In genomic region chr8:111746582-111747465, GRCm38 (mm10) we compare ENCODE assay signal across 11 mouse cellular contexts. TPM values are rescaled to one million over a fixed set of nuclear protein-coding genes. Genes with fewer than 3 reads are reported as not detected.
DNase-seq lines count a peak whose midpoint lies in the region; ATAC-seq and TF ChIP-seq lines count a peak whose summit lies in the region.
"Had no signal": no experiment of that assay in that cellular context is flagged by ENCODE, and none has a peak within 500 bp of the region (broad histone marks: within the 10 kb centered on the region; RNA-seq: fewer than 3 reads in every experiment).

No protein-coding gene starts in this region.

- H3K36me3 ChIP-seq in forebrain, embryonic 15.5 days = no peaks in the 10 kb centered on the region
- H3K36me3 ChIP-seq in forebrain, embryonic 16.5 days (ENCODE audit: control insufficient read depth, insufficient read depth) = no peaks in the 10 kb centered on the region
- no peaks in the 10 kb centered on the region for H3K36me3 ChIP-seq in liver, postnatal 0 days (replicated peaks; ENCODE audit: insufficient read depth, low read length)
- H3K36me3 ChIP-seq in liver, embryonic 12.5 days = no peaks in the 10 kb centered on the region
- H3K36me3 ChIP-seq in stomach, postnatal 0 days (ENCODE audit: control insufficient read depth, insufficient read depth, low read length) = no peaks in the 10 kb centered on the region

- H3K4me3 ChIP-seq in forebrain, embryonic 15.5 days = no peak overlapping the region
- H3K4me3 ChIP-seq in forebrain, embryonic 16.5 days (replicated peaks; ENCODE audit: low read length) = no peak overlapping the region
- no peak overlapping the region for H3K4me3 ChIP-seq in liver, postnatal 0 days (ENCODE audit: low read depth, low read length)
- no peak overlapping the region for H3K4me3 ChIP-seq in liver, embryonic 12.5 days
- H3K4me3 ChIP-seq in stomach, postnatal 0 days (ENCODE audit: low read depth, low read length) = no peak overlapping the region

- no peaks in the 10 kb centered on the region for H3K9me3 ChIP-seq in forebrain, embryonic 15.5 days
- H3K9me3 ChIP-seq in forebrain, embryonic 16.5 days (ENCODE audit: control insufficient read depth, low read length) = no peaks in the 10 kb centered on the region
- H3K9me3 ChIP-seq in liver, postnatal 0 days (ENCODE audit: low read length) = no peaks in the 10 kb centered on the region
- H3K9me3 ChIP-seq in liver, embryonic 12.5 days (replicated peaks) = no peaks in the 10 kb centered on the region
- H3K9me3 ChIP-seq in stomach, postnatal 0 days (ENCODE audit: control insufficient read depth, low read length) = no peaks in the 10 kb centered on the region

- H3K4me2 ChIP-seq in forebrain, embryonic 15.5 days (replicated peaks) = no peak overlapping the region
- no peak overlapping the region for H3K4me2 ChIP-seq in forebrain, embryonic 16.5 days (ENCODE audit: low read length)
- H3K4me2 ChIP-seq in liver, postnatal 0 days (ENCODE audit: low read depth, low read length) = no peak overlapping the region
- H3K4me2 ChIP-seq in liver, embryonic 12.5 days = no peak overlapping the region; the same call in 1 of the 2 replicates
- H3K4me2 ChIP-seq in stomach, postnatal 0 days (replicated peaks; ENCODE audit: low read depth) = no peak overlapping the region

- peak; percentile 44 for DNase-seq in liver, postnatal 0 days
- DNase-seq in adrenal gland, postnatal 36 days = peak; percentile 71 to 76
- DNase-seq in stomach, postnatal 0 days (ENCODE audit: low spot score) = peak; percentile 66
- DNase-seq in cerebellum, adult 18-20 months = no peak

- no peak for TF ChIP-seq CTCF in liver, postnatal 0 days (IDR thresholded peaks at IDR 0.05; ENCODE audit: low read depth)
- no peak for TF ChIP-seq CTCF in stomach, postnatal 0 days (IDR thresholded peaks at IDR 0.05; ENCODE audit: low read depth)

- no peaks in the 10 kb centered on the region for H3K27me3 ChIP-seq in forebrain, embryonic 15.5 days
- no peaks in the 10 kb centered on the region for H3K27me3 ChIP-seq in forebrain, embryonic 16.5 days (replicated peaks; ENCODE audit: control insufficient read depth, insufficient read depth, low read length)
- H3K27me3 ChIP-seq in liver, postnatal 0 days (ENCODE audit: insufficient read depth, low read length) = peaks cover 37% of the 10 kb centered on the region
- peaks cover 53% of the 10 kb centered on the region for H3K27me3 ChIP-seq in liver, embryonic 12.5 days (replicated peaks)
- H3K27me3 ChIP-seq in stomach, postnatal 0 days (ENCODE audit: control insufficient read depth, insufficient read depth, low read length) = no peaks in the 10 kb centered on the region

- 81% methylated on average over 13 of the region's 13 CpGs for WGBS in forebrain, embryonic 15.5 days
- 81% methylated on average over 13 of the region's 13 CpGs for WGBS in forebrain, embryonic 16.5 days
- 32% methylated on average over 13 of the region's 13 CpGs for WGBS in liver, postnatal 0 days (ENCODE audit: insufficient replicate concordance)
- WGBS in liver, embryonic 12.5 days (ENCODE audit: insufficient replicate concordance) = 49% methylated on average over 13 of the region's 13 CpGs
- 57% methylated on average over 13 of the region's 13 CpGs for WGBS in stomach, postnatal 0 days

- H3K27ac ChIP-seq in forebrain, embryonic 15.5 days (replicated peaks) = peak overlapping the region; percentile 72; the same call in 1 of the 2 replicates
- H3K27ac ChIP-seq in forebrain, embryonic 16.5 days (ENCODE audit: low read length) = no peak overlapping the region
- peak overlapping the region; percentile 82; the same call in 1 of the 2 replicates for H3K27ac ChIP-seq in liver, postnatal 0 days (ENCODE audit: low read depth)
- H3K27ac ChIP-seq in liver, embryonic 12.5 days = no peak overlapping the region
- H3K27ac ChIP-seq in stomach, postnatal 0 days (replicated peaks) = peak overlapping the region; percentile 90
- H3K27ac ChIP-seq: macrophage had no signal

- H3K4me1 ChIP-seq in forebrain, embryonic 15.5 days = peaks cover 34% of the 10 kb centered on the region
- H3K4me1 ChIP-seq in forebrain, embryonic 16.5 days (replicated peaks; ENCODE audit: control insufficient read depth, insufficient read depth, low read length) = peaks cover 33% of the 10 kb centered on the region
- peaks cover 23% of the 10 kb centered on the region for H3K4me1 ChIP-seq in liver, postnatal 0 days (ENCODE audit: insufficient read depth)
- H3K4me1 ChIP-seq in liver, embryonic 12.5 days = peaks cover 44% of the 10 kb centered on the region
- peaks cover 11% of the 10 kb centered on the region for H3K4me1 ChIP-seq in stomach, postnatal 0 days (replicated peaks; ENCODE audit: control insufficient read depth, insufficient read depth)

- no peak for ATAC-seq in forebrain, embryonic 15.5 days (replicated peaks)
- no peak for ATAC-seq in forebrain, embryonic 16.5 days
- ATAC-seq in liver, postnatal 0 days = no peak
- ATAC-seq in liver, embryonic 12.5 days = no peak
- peak; percentile 36; the same call in 1 of the 2 replicates for ATAC-seq in stomach, postnatal 0 days (ENCODE audit: low FRiP score, low TSS enrichment)
- no peak for ATAC-seq in cerebellum, adult (ENCODE audit: insufficient number of reproducible peaks, low FRiP score, low TSS enrichment)

- no peak overlapping the region for H3K9ac ChIP-seq in forebrain, embryonic 15.5 days (replicated peaks)
- H3K9ac ChIP-seq in forebrain, embryonic 16.5 days (replicated peaks; ENCODE audit: low read depth, low read length) = no peak overlapping the region
- H3K9ac ChIP-seq in liver, postnatal 0 days (replicated peaks) = no peak overlapping the region
- H3K9ac ChIP-seq in liver, embryonic 12.5 days = no peak overlapping the region
- H3K9ac ChIP-seq in stomach, postnatal 0 days (ENCODE audit: low read length) = no peak overlapping the region

- TF ChIP-seq EP300 in liver, postnatal 0 days (IDR thresholded peaks at IDR 0.05; ENCODE audit: low read depth) = no peak
- TF ChIP-seq EP300 in stomach, postnatal 0 days (optimal IDR thresholded peaks at IDR 0.05) = no peak

RNA-seq across cellular contexts. Expression of gene Bcar1, which starts 3.2 kb away (rescaled TPM):
- polyA plus RNA-seq in forebrain, embryonic 15.5 days (2015; fragmentation: Nextera tagmentation; extraction: Ambion mirVana) = 51.8 and 55.1 TPM in 2 replicates
- polyA plus RNA-seq in forebrain, embryonic 16.5 days (2015; fragmentation: Nextera tagmentation; extraction: Ambion mirVana) = 45.9 and 52.5 TPM in 2 replicates
- polyA plus RNA-seq in liver, postnatal 0 days (2015; fragmentation: Nextera tagmentation; extraction: Ambion mirVana) = 9.9 and 11.6 TPM in 2 replicates
- polyA plus RNA-seq in liver, embryonic 12.5 days (2016; fragmentation: Nextera tagmentation; extraction: Ambion mirVana) = 9.5 and 10.3 TPM in 2 replicates
- total RNA-seq in adrenal gland, postnatal 36 days (2021) = 10 to 100 TPM; 68.5 to 75.7 TPM
- polyA plus RNA-seq in stomach, postnatal 0 days (2015; fragmentation: Nextera tagmentation; extraction: Ambion mirVana) = 22.6 and 27.4 TPM in 2 replicates

RNA-seq across cellular contexts. Expression of gene Ctrb1, which starts 56.0 kb away (rescaled TPM):
- polyA plus RNA-seq in forebrain, embryonic 15.5 days (2015; fragmentation: Nextera tagmentation; extraction: Ambion mirVana) = not detected in 2 replicates
- not detected in 2 replicates for polyA plus RNA-seq in forebrain, embryonic 16.5 days (2015; fragmentation: Nextera tagmentation; extraction: Ambion mirVana)
- 0.13 and 38.9 TPM in 2 replicates for polyA plus RNA-seq in liver, postnatal 0 days (2015; fragmentation: Nextera tagmentation; extraction: Ambion mirVana)
- polyA plus RNA-seq in liver, embryonic 12.5 days (2016; fragmentation: Nextera tagmentation; extraction: Ambion mirVana) = not detected in 2 replicates
- total RNA-seq in adrenal gland, postnatal 36 days (2021) = under 1 TPM in 1 of 2 experiments, not detected in 1; 0.36 TPM
- polyA plus RNA-seq in stomach, postnatal 0 days (2015; fragmentation: Nextera tagmentation; extraction: Ambion mirVana) = 20.2 and 24.1 TPM in 2 replicates
- total RNA-seq: CH12.LX had no signal
- polyA plus RNA-seq: limb, embryonic 11.5 days; macrophage had no signal

Comparison
In these comparisons a context has a peak if more than half of its experiments do, and no peak if none do; other contexts are left out.
1. H3K27ac ChIP-seq: peak in forebrain, embryonic 15.5 days (single experiment), liver, postnatal 0 days (single experiment) and stomach, postnatal 0 days (single experiment); none in forebrain, embryonic 16.5 days (single experiment) and liver, embryonic 12.5 days (single experiment).
2. DNase-seq: peak in liver, postnatal 0 days (single experiment), adrenal gland, postnatal 36 days (2 of 2) and stomach, postnatal 0 days (single experiment); none in cerebellum, adult 18-20 months (0 of 2).